Comparison of ENCODE assay signal across 13 mouse cellular contexts in genomic region chr2:49600021-49600681, GRCm38 (mm10). TPM values are rescaled to one million over a fixed set of nuclear protein-coding genes. Genes with fewer than 3 reads are reported as not detected.
DNase-seq lines count a peak whose midpoint lies in the region; ATAC-seq and TF ChIP-seq lines count a peak whose summit lies in the region.
"Had no signal": no experiment of that assay in that cellular context is flagged by ENCODE, and none has a peak within 500 bp of the region (broad histone marks: within the 10 kb centered on the region; RNA-seq: fewer than 3 reads in every experiment).

No protein-coding gene starts in this region.

- ATAC-seq in forebrain, embryonic 12.5 days (ENCODE audit: low FRiP score): peak; percentile 62; the same call in 1 of the 2 replicates

- no peak for TF ChIP-seq POLR2A in heart, adult 2 months (IDR thresholded peaks at IDR 0.05; ENCODE audit: insufficient read depth, low read depth, low read length)
- TF ChIP-seq POLR2A in myocyte (IDR thresholded peaks at IDR 0.05; ENCODE audit: insufficient read length, low read depth): no peak

- no peaks in the 10 kb centered on the region for H3K79me2 ChIP-seq in heart, adult 2 months (replicated peaks; ENCODE audit: control insufficient read depth, insufficient read depth, low read length)
- H3K79me2 ChIP-seq in myocyte (ENCODE audit: control insufficient read depth, insufficient read depth): no peaks in the 10 kb centered on the region

- H3K9me3 ChIP-seq in heart, embryonic 10.5 days: no peaks in the 10 kb centered on the region
- H3K9me3 ChIP-seq in forebrain, embryonic 12.5 days: no peaks in the 10 kb centered on the region

- no peaks in the 10 kb centered on the region for H3K36me3 ChIP-seq in heart, embryonic 10.5 days
- H3K36me3 ChIP-seq in heart, adult 2 months (ENCODE audit: control insufficient read depth, insufficient read depth, low read length): no peaks in the 10 kb centered on the region
- no peaks in the 10 kb centered on the region for H3K36me3 ChIP-seq in forebrain, embryonic 12.5 days (replicated peaks)
- no peaks in the 10 kb centered on the region for H3K36me3 ChIP-seq in myocyte (ENCODE audit: control insufficient read depth, insufficient read depth)

- no peak for TF ChIP-seq EP300 in heart, adult 2 months (IDR thresholded peaks at IDR 0.05; ENCODE audit: insufficient read depth, low read depth, low read length)

- no peak overlapping the region for H3K27ac ChIP-seq in heart, embryonic 10.5 days
- no peak overlapping the region for H3K27ac ChIP-seq in heart, adult 2 months
- peak overlapping the region; percentile 70; the same call in 1 of the 2 replicates for H3K27ac ChIP-seq in forebrain, embryonic 12.5 days
- no peak overlapping the region for H3K27ac ChIP-seq in left cerebral cortex, adult 2 months
- H3K27ac ChIP-seq: liver, embryonic 14.5 days had no signal

- H3ac ChIP-seq in myocyte (ENCODE audit: control insufficient read depth, insufficient read length): no peak overlapping the region

- WGBS in heart, embryonic 10.5 days: 72% methylated on average over 7 of the region's 7 CpGs
- 47% methylated on average over 7 of the region's 7 CpGs for WGBS in heart, adult 2 months
- 58% methylated on average over 7 of the region's 7 CpGs for WGBS in forebrain, embryonic 12.5 days

- no peak overlapping the region for H3K4me3 ChIP-seq in heart, embryonic 10.5 days
- no peak overlapping the region for H3K4me3 ChIP-seq in heart, adult 2 months
- no peak overlapping the region for H3K4me3 ChIP-seq in forebrain, embryonic 12.5 days (replicated peaks)
- no peak overlapping the region for H3K4me3 ChIP-seq in myocyte
- H3K4me3 ChIP-seq in left cerebral cortex, adult 2 months: no peak overlapping the region
- H3K4me3 ChIP-seq: erythroblast, embryonic 14.5 days had no signal

- H3K4me1 ChIP-seq in heart, embryonic 10.5 days: no peaks in the 10 kb centered on the region
- peaks cover 3% of the 10 kb centered on the region; the same call in 1 of the 2 replicates for H3K4me1 ChIP-seq in heart, adult 2 months (ENCODE audit: control insufficient read depth, insufficient read depth, low read length)
- H3K4me1 ChIP-seq in forebrain, embryonic 12.5 days: peaks cover 12% of the 10 kb centered on the region; the same call in 1 of the 2 replicates

- no peak overlapping the region for H3K9ac ChIP-seq in heart, adult 2 months (ENCODE audit: low read depth, low read length)
- H3K9ac ChIP-seq in forebrain, embryonic 12.5 days: no peak overlapping the region
- H3K9ac ChIP-seq: liver, embryonic 14.5 days had no signal

- TF ChIP-seq CTCF in heart, adult 2 months (IDR thresholded peaks at IDR 0.05): no peak
- TF ChIP-seq CTCF in left cerebral cortex, adult 2 months (IDR thresholded peaks at IDR 0.05): no peak

- H3K27me3 ChIP-seq in heart, embryonic 10.5 days (ENCODE audit: insufficient read depth, poor library complexity, severe bottlenecking): no peaks in the 10 kb centered on the region
- no peaks in the 10 kb centered on the region for H3K27me3 ChIP-seq in heart, adult 2 months (ENCODE audit: control insufficient read depth, insufficient read depth, low read length)
- no peaks in the 10 kb centered on the region for H3K27me3 ChIP-seq in forebrain, embryonic 12.5 days
- H3K27me3 ChIP-seq in myocyte (ENCODE audit: control insufficient read depth, insufficient read depth, insufficient read length): no peaks in the 10 kb centered on the region

- intact Hi-C loops in heart, adult 2 months (cut with DNase I): no loop called here
- intact Hi-C loops in left cerebral cortex, adult 2 months (cut with DNase I): no loop called here

- peak; percentile 11 for DNase-seq in heart, embryonic 10.5 days (ENCODE audit: low spot score)
- no peak for DNase-seq in heart, adult 2 months
- peak; percentile 81 for DNase-seq in Muller cell, postnatal 12 days (ENCODE audit: inconsistent ontology term)
- DNase-seq in layer of hippocampus, adult 18-20 months (ENCODE audit: low spot score in 2 of 2): no peak
- no peak for DNase-seq in left cerebral cortex, adult 2 months (ENCODE audit: extremely low spot score in 1 of 2, low spot score in 2 of 2)
- no peak for DNase-seq in frontal cortex, postnatal 25 days (ENCODE audit: low spot score in 2 of 2)
- DNase-seq: cerebellum, postnatal 10 days; right cerebral cortex, adult 18-20 months had no signal

- H3K4me2 ChIP-seq in forebrain, embryonic 12.5 days: no peak overlapping the region
- H3K4me2 ChIP-seq in myocyte (ENCODE audit: low read depth): no peak overlapping the region
- H3K4me2 ChIP-seq: midbrain, embryonic 11.5 days had no signal

TF ChIP-seq in myocyte, 11 proteins besides CTCF, POLR2A, EP300 and RAD21:
- peak; percentile 77 for TF ChIP-seq USF1 (IDR thresholded peaks at IDR 0.05; ENCODE audit: low read depth)
- peak; percentile 80 for TF ChIP-seq CEBPB (IDR thresholded peaks at IDR 0.05; ENCODE audit: insufficient read depth, poor library complexity, severe bottlenecking)
- no peak for TF ChIP-seq TCF12 (IDR thresholded peaks at IDR 0.05; ENCODE audit: insufficient read depth, poor library complexity, severe bottlenecking)

RNA-seq across cellular contexts. Expression of gene Kif5c, which starts 18.9 kb away (rescaled TPM):
- polyA plus RNA-seq in heart, embryonic 10.5 days (2016; fragmentation: Nextera tagmentation; extraction: Ambion mirVana): 1.7 and 4.3 TPM in 2 replicates
- under 1 TPM; 0.52 to 0.60 TPM for total RNA-seq in heart, adult 2 months (2021)
- polyA plus RNA-seq in heart, adult 2 months (2012; rRNA removed): 0.82 and 0.88 TPM in 2 replicates
- polyA plus RNA-seq in forebrain, embryonic 12.5 days (2016; fragmentation: Nextera tagmentation; extraction: Ambion mirVana): 135 and 149 TPM in 2 replicates
- 6.2 TPM for polyA plus RNA-seq in myocyte (2012; fragmentation: generic; extraction: Trizol)
- 100 to 1,000 TPM; 504 to 525 TPM for total RNA-seq in layer of hippocampus, adult 18-20 months (2021)
- 100 to 1,000 TPM; 567 to 594 TPM for total RNA-seq in left cerebral cortex, adult 2 months (2021)
- polyA plus RNA-seq: erythroblast, embryonic 14.5 days had no signal

Comparison
In these comparisons a context has a peak if more than half of its experiments do, and no peak if none do; other contexts are left out.
1. DNase-seq: peak in heart, embryonic 10.5 days (single experiment) and Muller cell, postnatal 12 days (single experiment); none in heart, adult 2 months (0 of 2), layer of hippocampus, adult 18-20 months (0 of 2), left cerebral cortex, adult 2 months (0 of 2) and frontal cortex, postnatal 25 days (0 of 2).
2. RNA of gene Kif5c, which starts 18.9 kb away (polyA plus RNA-seq): 135 to 149 TPM in forebrain, embryonic 12.5 days; 6.2 TPM in myocyte (single experiment), 1.7 to 4.3 TPM in heart, embryonic 10.5 days and 0.82 to 0.88 TPM in heart, adult 2 months; every median in the first group is over 10 times any median in the second.